Mouse (Mus musculus): ENCODE results near the gene Acat2. TPM values are rescaled to one million over a fixed set of nuclear protein-coding genes. Genes with fewer than 3 reads are reported as not detected.
"Not testable (repeated sequence)": the region's sequence is repeated elsewhere in the genome, so short reads cannot be mapped to it uniquely, and the experiment has no call there.

Acat2 gene
- polyA plus RNA-seq, 1 experiment from 2014 or later = 40.8 TPM

GRCm38 (mm10) chr17:12937412-12937970, 23.1 kb downstream of the Acat2 start:
- ChIA-PET POLR2A (interaction anchor here (1.0 kb wide), 1 partner anchor 12 kb away, joined by 3 read pairs; no protein-coding TSS in a partner anchor), CTCF (interaction anchor here (1.3 kb wide), 1 partner anchor 18 kb away, joined by 5 read pairs; no protein-coding TSS in a partner anchor)
- in situ Hi-C loops (cut with MboI; ENCODE audit: low pct_unique_long_range_greater_than_20kb) = no loop called here
- ATAC-seq (no peak), DNase-seq (ENCODE audit: low read depth, low spot score) (no peak)
- TF ChIP-seq CTCF (IDR thresholded peaks at IDR 0.05) = no peak
- H3K27me3 ChIP-seq = no peaks in the 10 kb centered on the region

GRCm38 (mm10) chr17:12935719-12936118, 24.8 kb downstream of the Acat2 start:
- ChIA-PET POLR2A (interaction anchor here (1.2 kb wide), 1 partner anchor 10 kb away, joined by 4 read pairs; no protein-coding TSS in a partner anchor), CTCF (interaction anchor here (1.3 to 1.9 kb wide), 2 partner anchors 9 to 55 kb away, joined by 4 to 7 read pairs; no protein-coding TSS in a partner anchor)
- in situ Hi-C loops (cut with MboI; ENCODE audit: low pct_unique_long_range_greater_than_20kb) = no loop called here
- no peak for TF ChIP-seq CTCF (IDR thresholded peaks at IDR 0.05)
- H3K27me3 ChIP-seq = no peaks in the 10 kb centered on the region
- ATAC-seq = no peak
- DNase-seq (ENCODE audit: low read depth, low spot score) = no peak

- ChIA-PET CTCF (interaction anchor here (0.6 to 1.3 kb wide), 2 partner anchors 8 to 15 kb away, joined by 3 read pairs; partner anchors contain the start of gene Mrpl18), POLR2A (interaction anchor here (0.6 kb wide), 1 partner anchor 36 kb away, joined by 3 read pairs; no protein-coding TSS in a partner anchor)
- ATAC-seq; H3K27me3 ChIP-seq; DNase-seq (ENCODE audit: low read depth, low spot score); in situ Hi-C loops (cut with MboI; ENCODE audit: low pct_unique_long_range_greater_than_20kb): not testable (repeated sequence)
Measured at GRCm38 (mm10) chr17:12931576-12931975, 29.0 kb downstream of the Acat2 start.

GRCm38 (mm10) chr17:12925703-12926180, 34.8 kb downstream of the Acat2 start:
- POLR2A ChIA-PET = interaction anchor here (0.7 to 1.4 kb wide), 3 partner anchors 11 to 15 kb away, joined by 3 to 4 read pairs (median 4); no protein-coding TSS in a partner anchor
- in situ Hi-C loops (cut with MboI; ENCODE audit: low pct_unique_long_range_greater_than_20kb) = no loop called here
- no peak for DNase-seq (ENCODE audit: low read depth, low spot score)
- CTCF ChIA-PET = interaction anchor here (1.0 to 1.8 kb wide), 3 partner anchors 10 to 45 kb away, joined by 3 to 7 read pairs (median 7); partner anchors contain the start of genes Mrpl18 and Tcp1
- ATAC-seq = no peak
- H3K27me3 ChIP-seq = no peaks in the 10 kb centered on the region
- no peak for TF ChIP-seq CTCF (IDR thresholded peaks at IDR 0.05)

- ATAC-seq (no peak), DNase-seq (ENCODE audit: low read depth, low spot score) (no peak)
- ChIA-PET CTCF (interaction anchor here (1.0 to 1.8 kb wide), 2 partner anchors 9 to 45 kb away, joined by 3 to 7 read pairs; partner anchors contain the start of genes Mrpl18 and Tcp1), POLR2A (interaction anchor here (0.6 to 1.4 kb wide), 2 partner anchors 13 to 231 kb away, joined by 3 read pairs; no protein-coding TSS in a partner anchor)
- no peaks in the 10 kb centered on the region for H3K27me3 ChIP-seq
- in situ Hi-C loops (cut with MboI; ENCODE audit: low pct_unique_long_range_greater_than_20kb) = no loop called here
- no peak for TF ChIP-seq CTCF (IDR thresholded peaks at IDR 0.05)
Measured at GRCm38 (mm10) chr17:12925001-12925400, 35.5 kb downstream of the Acat2 start.

- POLR2A ChIA-PET = no interaction called here
- CTCF ChIA-PET = interaction anchor here (0.7 to 2.6 kb wide), 2 partner anchors 8 to 16 kb away, joined by 3 to 5 read pairs; no protein-coding TSS in a partner anchor
- H3K27me3 ChIP-seq = no peaks in the 10 kb centered on the region
- no peak for TF ChIP-seq CTCF (IDR thresholded peaks at IDR 0.05)
- ATAC-seq (no peak), DNase-seq (ENCODE audit: low read depth, low spot score) (no peak)
- in situ Hi-C loops (cut with MboI; ENCODE audit: low pct_unique_long_range_greater_than_20kb) = no loop called here
Measured at GRCm38 (mm10) chr17:12921073-12921472, 39.5 kb downstream of the Acat2 start.

GRCm38 (mm10) chr17:12916588-12917380, 43.8 kb downstream of the Acat2 start:
- ChIA-PET CTCF (interaction anchor here (1.0 to 2.1 kb wide), 5 partner anchors 9 to 80 kb away, joined by 3 to 8 read pairs (median 3); no protein-coding TSS in a partner anchor), POLR2A (interaction anchor here (0.6 kb wide), 1 partner anchor 13 kb away, joined by 5 read pairs; no protein-coding TSS in a partner anchor)
- no peak for TF ChIP-seq CTCF (IDR thresholded peaks at IDR 0.05)
- ATAC-seq (peak; percentile 18), DNase-seq (ENCODE audit: low read depth, low spot score) (no peak)
- in situ Hi-C loops (cut with MboI; ENCODE audit: low pct_unique_long_range_greater_than_20kb) = no loop called here
- no peaks in the 10 kb centered on the region for H3K27me3 ChIP-seq

GRCm38 (mm10) chr17:12915881-12916583, 44.5 kb downstream of the Acat2 start, which contains the start of gene Mrpl18:
Gene Mrpl18, minus strand, starts transcription at chr17:12916345.
- peak; percentile 98 for DNase-seq (ENCODE audit: low read depth, low spot score)
- ATAC-seq = peak; percentile 100
- in situ Hi-C loops (cut with MboI; ENCODE audit: low pct_unique_long_range_greater_than_20kb) = no loop called here
- TF ChIP-seq CTCF (IDR thresholded peaks at IDR 0.05) = no peak
- ChIA-PET POLR2A (no interaction called here), CTCF (interaction anchor here (1.0 to 2.1 kb wide), 5 partner anchors 10 to 81 kb away, joined by 3 to 8 read pairs (median 3); no protein-coding TSS in a partner anchor)
- H3K27me3 ChIP-seq = no peaks in the 10 kb centered on the region

- TF ChIP-seq CTCF (IDR thresholded peaks at IDR 0.05) = no peak
- DNase-seq (ENCODE audit: low read depth, low spot score) (no peak), ATAC-seq (peak; percentile 1)
- H3K27me3 ChIP-seq = no peaks in the 10 kb centered on the region
- in situ Hi-C loops (cut with MboI; ENCODE audit: low pct_unique_long_range_greater_than_20kb) = no loop called here
- CTCF ChIA-PET = interaction anchor here (1.2 to 2.1 kb wide), 2 partner anchors 10 to 60 kb away, joined by 3 to 7 read pairs; no protein-coding TSS in a partner anchor
- POLR2A ChIA-PET = no interaction called here
Measured at GRCm38 (mm10) chr17:12915488-12915880, 45.1 kb downstream of the Acat2 start, which contains the start of gene Tcp1. Gene Tcp1, plus strand, starts transcription at chr17:12915701.
